ENCODE assay signal across 8 mouse cellular contexts in genomic region chr11:107130221-107130788, GRCm38 (mm10). TPM values are rescaled to one million over a fixed set of nuclear protein-coding genes. Genes with fewer than 3 reads are reported as not detected.
DNase-seq lines count a peak whose midpoint lies in the region; ATAC-seq lines count a peak whose summit lies in the region.

No protein-coding gene starts in this region.

- DNase-seq in heart, adult 9 months (ENCODE audit: low spot score in 2 of 2) = no peak
- peak; percentile 48 for DNase-seq in adipocyte (ENCODE audit: low spot score)
- no peak for DNase-seq in hindbrain, embryonic 14.5 days (ENCODE audit: low spot score)
- no peak for DNase-seq in T-cell, adult 2 months (ENCODE audit: low spot score)
- no peak for DNase-seq in adrenal gland, adult 8-10 months
- no peak for DNase-seq in frontal cortex, postnatal 10 days (ENCODE audit: low spot score in 2 of 2)

- no peak for ATAC-seq in heart, embryonic 14.5 days (ENCODE audit: insufficient number of reproducible peaks, insufficient read depth, low FRiP score, low read depth)
- no peak for ATAC-seq in hindbrain, embryonic 14.5 days (ENCODE audit: low FRiP score)
- no peak for ATAC-seq in midbrain, embryonic 13.5 days

- peak overlapping the region in 1 of 2 experiments; percentile 98; a peak in 2 of 4 replicates for H3K27ac ChIP-seq in heart, embryonic 14.5 days (replicated peaks in 1 of 2; ENCODE audit: control insufficient read depth in 1 of 2, insufficient read depth in 1 of 2, low read depth in 2 of 2, low read length in 2 of 2)
- peak overlapping the region; percentile 98 for H3K27ac ChIP-seq in hindbrain, embryonic 14.5 days
- peak overlapping the region; percentile 97; the same call in 1 of the 2 replicates for H3K27ac ChIP-seq in midbrain, embryonic 13.5 days

- peak overlapping the region; percentile 89 to 92 for H3K4me3 ChIP-seq in heart, embryonic 14.5 days (ENCODE audit: control insufficient read depth in 1 of 2, insufficient read depth in 1 of 2, low read depth in 1 of 2, low read length in 2 of 2)
- H3K4me3 ChIP-seq in hindbrain, embryonic 14.5 days (replicated peaks; ENCODE audit: low read length) = peak overlapping the region; percentile 93
- H3K4me3 ChIP-seq in midbrain, embryonic 13.5 days (replicated peaks) = peak overlapping the region; percentile 88

- peak overlapping the region; percentile 97 for H3K9ac ChIP-seq in heart, embryonic 14.5 days (ENCODE audit: low read length)
- H3K9ac ChIP-seq in hindbrain, embryonic 14.5 days = peak overlapping the region; percentile 98
- peak overlapping the region; percentile 98 for H3K9ac ChIP-seq in midbrain, embryonic 13.5 days (replicated peaks)

- 2% methylated on average over 18 of the region's 18 CpGs for whole genome bisulfite sequencing in heart, embryonic 14.5 days
- 2% methylated on average over 18 of the region's 18 CpGs for WGBS in hindbrain, embryonic 14.5 days
- 1% methylated on average over 18 of the region's 18 CpGs for WGBS in midbrain, embryonic 13.5 days

- H3K9me3 ChIP-seq in heart, embryonic 14.5 days (ENCODE audit: control insufficient read depth, low read length) = no peaks in the 10 kb centered on the region
- H3K9me3 ChIP-seq in hindbrain, embryonic 14.5 days (ENCODE audit: control insufficient read depth, low read length) = no peaks in the 10 kb centered on the region
- H3K9me3 ChIP-seq in midbrain, embryonic 13.5 days = no peaks in the 10 kb centered on the region

- H3K4me2 ChIP-seq in heart, embryonic 14.5 days (ENCODE audit: low read length) = peak overlapping the region; percentile 94
- peak overlapping the region; percentile 63 for H3K4me2 ChIP-seq in hindbrain, embryonic 14.5 days (replicated peaks)
- peak overlapping the region; percentile 86 for H3K4me2 ChIP-seq in midbrain, embryonic 13.5 days (replicated peaks)

- no peaks in the 10 kb centered on the region for H3K27me3 ChIP-seq in heart, embryonic 14.5 days (ENCODE audit: control insufficient read depth, insufficient read depth, low read length)
- H3K27me3 ChIP-seq in hindbrain, embryonic 14.5 days (ENCODE audit: control insufficient read depth, insufficient read depth, low read length) = no peaks in the 10 kb centered on the region
- no peaks in the 10 kb centered on the region for H3K27me3 ChIP-seq in midbrain, embryonic 13.5 days

- peaks cover 2 to 15% of the 10 kb centered on the region in 2 experiments; a peak in 3 of 4 replicates for H3K4me1 ChIP-seq in heart, embryonic 14.5 days (ENCODE audit: control insufficient read depth in 2 of 2, insufficient read depth in 2 of 2, low read length in 2 of 2)
- peaks cover 19% of the 10 kb centered on the region for H3K4me1 ChIP-seq in hindbrain, embryonic 14.5 days (replicated peaks; ENCODE audit: control insufficient read depth, insufficient read depth, low read length)
- peaks cover 42% of the 10 kb centered on the region for H3K4me1 ChIP-seq in midbrain, embryonic 13.5 days (replicated peaks)

- 0 out of 2 replicates have a peak, but pooled peaks cover 2% of the 10 kb centered on the region for H3K36me3 ChIP-seq in heart, embryonic 14.5 days (ENCODE audit: control insufficient read depth, insufficient read depth, low read length)
- H3K36me3 ChIP-seq in hindbrain, embryonic 14.5 days (replicated peaks; ENCODE audit: control insufficient read depth, insufficient read depth) = no peaks in the 10 kb centered on the region
- H3K36me3 ChIP-seq in midbrain, embryonic 13.5 days = no peaks in the 10 kb centered on the region

RNA-seq across cellular contexts. Expression of gene Bptf, which starts 1.6 kb away (rescaled TPM):
- 25.6 and 31.3 TPM in 2 replicates for polyA plus RNA-seq in heart, embryonic 14.5 days (2014; fragmentation: Nextera tagmentation; extraction: Ambion mirVana)
- 36.2 and 40.6 TPM in 2 replicates for polyA plus RNA-seq in hindbrain, embryonic 14.5 days (2014; fragmentation: Nextera tagmentation; extraction: Ambion mirVana)
- 43.5 and 45.1 TPM in 2 replicates for polyA plus RNA-seq in midbrain, embryonic 13.5 days (2015; fragmentation: Nextera tagmentation; extraction: Ambion mirVana)
- total RNA-seq in adrenal gland, adult 8-10 months (2022) = 10 to 100 TPM; 40.0 to 68.4 (median 51.1) TPM

RNA-seq across cellular contexts. Expression of gene Nol11, which starts 58.9 kb away (rescaled TPM):
- 43.0 and 43.3 TPM in 2 replicates for polyA plus RNA-seq in heart, embryonic 14.5 days (2014; fragmentation: Nextera tagmentation; extraction: Ambion mirVana)
- polyA plus RNA-seq in hindbrain, embryonic 14.5 days (2014; fragmentation: Nextera tagmentation; extraction: Ambion mirVana) = 44.3 and 49.4 TPM in 2 replicates
- polyA plus RNA-seq in midbrain, embryonic 13.5 days (2015; fragmentation: Nextera tagmentation; extraction: Ambion mirVana) = 60.2 and 61.8 TPM in 2 replicates
- total RNA-seq in adrenal gland, adult 8-10 months (2022) = 10 to 100 TPM; 24.8 to 31.0 (median 28.6) TPM
